Mouse (Mus musculus): ENCODE results near the gene Nme7. TPM values are rescaled to one million over a fixed set of nuclear protein-coding genes. Genes with fewer than 3 reads are reported as not detected.

Nme7 gene
- total RNA-seq, 2 experiments from 2014 or later, result 23.3 to 23.8 TPM

GRCm38 (mm10) chr1:164416692-164417394 is 112.9 kb downstream of the Nme7 start:
- intact Hi-C loops (cut with DNase I), result no loop called here
- no peak for DNase-seq (ENCODE audit: low spot score in 2 of 2)

GRCm38 (mm10) chr1:164417604-164418003 is 113.7 kb downstream of the Nme7 start:
- no peak for DNase-seq (ENCODE audit: low spot score in 2 of 2)
- intact Hi-C loops (cut with DNase I), result no loop called here

- intact Hi-C loops (cut with DNase I), result no loop called here
- DNase-seq (ENCODE audit: low spot score in 2 of 2), result no peak
Measured at GRCm38 (mm10) chr1:164418320-164418719, 114.4 kb downstream of the Nme7 start.

- no peak for DNase-seq (ENCODE audit: low spot score in 2 of 2)
- intact Hi-C loops (cut with DNase I), result no loop called here
Measured at GRCm38 (mm10) chr1:164419401-164419800, 115.5 kb downstream of the Nme7 start.

GRCm38 (mm10) chr1:164420623-164421354 is 116.9 kb downstream of the Nme7 start:
- intact Hi-C loops (cut with DNase I), result no loop called here
- DNase-seq (ENCODE audit: low spot score in 2 of 2), result no peak

GRCm38 (mm10) chr1:164426227-164426626 is 122.3 kb downstream of the Nme7 start:
- intact Hi-C loops (cut with DNase I), result loop anchor here (5.0 kb wide), 1 partner anchor 59 kb away; no protein-coding TSS in a partner anchor
- no peak for DNase-seq (ENCODE audit: low spot score in 2 of 2)

GRCm38 (mm10) chr1:164427777-164428176 is 123.9 kb downstream of the Nme7 start:
- intact Hi-C loops (cut with DNase I), result loop anchor here (5.0 kb wide), 1 partner anchor 60 kb away; no protein-coding TSS in a partner anchor
- DNase-seq (ENCODE audit: low spot score in 2 of 2), result no peak

- DNase-seq (ENCODE audit: low spot score in 2 of 2), result no peak
- intact Hi-C loops (cut with DNase I), result loop anchor here (5.0 kb wide), 1 partner anchor 61 kb away; no protein-coding TSS in a partner anchor
Measured at GRCm38 (mm10) chr1:164428644-164429043, 124.7 kb downstream of the Nme7 start.

- intact Hi-C loops (cut with DNase I), result no loop called here
- DNase-seq (ENCODE audit: low spot score in 2 of 2), result no peak
Measured at GRCm38 (mm10) chr1:164432649-164433048, 128.7 kb downstream of the Nme7 start.

- DNase-seq (ENCODE audit: low spot score in 2 of 2), result no peak
- intact Hi-C loops (cut with DNase I), result no loop called here
Measured at GRCm38 (mm10) chr1:164434049-164434448, 130.1 kb downstream of the Nme7 start.

- intact Hi-C loops (cut with DNase I), result loop anchor here (5.0 kb wide), 1 partner anchor 119 kb away; no protein-coding TSS in a partner anchor
- peak in 1 of 2 experiments; percentile 44 for DNase-seq (ENCODE audit: low spot score in 2 of 2)
Measured at GRCm38 (mm10) chr1:164436749-164437148, 132.8 kb downstream of the Nme7 start.

- intact Hi-C loops (cut with DNase I), result no loop called here
- no peak for DNase-seq (ENCODE audit: low spot score in 2 of 2)
Measured at GRCm38 (mm10) chr1:164440230-164440629, 136.3 kb downstream of the Nme7 start.

GRCm38 (mm10) chr1:164440708-164441407 is 136.9 kb downstream of the Nme7 start:
- intact Hi-C loops (cut with DNase I), result no loop called here

GRCm38 (mm10) chr1:164441408-164441974 is 137.6 kb downstream of the Nme7 start:
- intact Hi-C loops (cut with DNase I), result no loop called here
- DNase-seq (ENCODE audit: low spot score in 2 of 2), result no peak

More at GRCm38 (mm10) chr1:164440708-164441407, 136.9 kb downstream of the Nme7 start:
- DNase-seq (ENCODE audit: low spot score in 2 of 2), result no peak

- DNase-seq (ENCODE audit: low spot score in 2 of 2), result no peak
- intact Hi-C loops (cut with DNase I), result no loop called here
Measured at GRCm38 (mm10) chr1:164445620-164446162, 141.8 kb downstream of the Nme7 start.

GRCm38 (mm10) chr1:164446535-164446934 is 142.6 kb downstream of the Nme7 start:
- intact Hi-C loops (cut with DNase I), result no loop called here
- DNase-seq (ENCODE audit: low spot score in 2 of 2), result peak in 1 of 2 experiments; percentile 11

GRCm38 (mm10) chr1:164447521-164447920 is 143.6 kb downstream of the Nme7 start:
- DNase-seq (ENCODE audit: low spot score in 2 of 2), result peak in 1 of 2 experiments; percentile 15
- intact Hi-C loops (cut with DNase I), result no loop called here

- peak in 1 of 2 experiments; percentile 27 for DNase-seq (ENCODE audit: low spot score in 2 of 2)
- intact Hi-C loops (cut with DNase I), result loop anchor here (5.0 kb wide), 1 partner anchor 683 kb away; no protein-coding TSS in a partner anchor
Measured at GRCm38 (mm10) chr1:164449626-164450025, 145.7 kb downstream of the Nme7 start.

- DNase-seq (ENCODE audit: low spot score in 2 of 2), result no peak
- intact Hi-C loops (cut with DNase I), result loop anchor here (5.0 kb wide), 1 partner anchor 682 kb away; no protein-coding TSS in a partner anchor
Measured at GRCm38 (mm10) chr1:164450231-164450630, 146.3 kb downstream of the Nme7 start.

Measured in left cerebral cortex, postnatal 14 days (tissue).